Mouse (Mus musculus) splenic B cell, adult 2 months (primary cell): ENCODE measurements around the gene Tcf15.

Experiments used
- DNase-seq: peaks from one replicate; pipeline ENCODE4 v3.0.0-alpha.2; 2011; ENCODE audit warnings: low read depth, low spot score
- H3K27me3 ChIP-seq: 2 replicates; pipeline ENCODE4 v1.6.1; 2012; ENCODE audit warnings: mild to moderate bottlenecking, low read length, moderate library complexity, mixed read lengths; ENCODE audit not compliant: control insufficient read depth, poor library complexity, insufficient read depth, severe bottlenecking
- H3K36me3 ChIP-seq: 2 replicates; pipeline ENCODE4 v1.6.1; 2012; ENCODE audit warnings: mild to moderate bottlenecking, low read length, moderate library complexity, mixed read lengths; ENCODE audit not compliant: control insufficient read depth, poor library complexity, insufficient read depth, severe bottlenecking

The Tcf15 gene

GRCm38 (mm10) chr2:152169377-152169776, 26.0 kb downstream of the Tcf15 start:
- DNase-seq = no peak
- Histone ChIP-seq H3K36me3 (no peaks in the 10 kb centered on the region), H3K27me3 (no peaks in the 10 kb centered on the region)

GRCm38 (mm10) chr2:152174861-152175260, 31.5 kb downstream of the Tcf15 start:
- Histone ChIP-seq H3K27me3 (no peaks in the 10 kb centered on the region), H3K36me3 (no peaks in the 10 kb centered on the region)
- no peak for DNase-seq

- no peak for DNase-seq
Measured at GRCm38 (mm10) chr2:152176659-152177058, 33.3 kb downstream of the Tcf15 start.

GRCm38 (mm10) chr2:152177162-152177805, 33.9 kb downstream of the Tcf15 start:
- Histone ChIP-seq H3K36me3 (no peaks in the 10 kb centered on the region), H3K27me3 (no peaks in the 10 kb centered on the region)
- DNase-seq = no peak

More at GRCm38 (mm10) chr2:152176659-152177058, 33.3 kb downstream of the Tcf15 start:
- Histone ChIP-seq H3K36me3 (no peaks in the 10 kb centered on the region), H3K27me3 (no peaks in the 10 kb centered on the region)

GRCm38 (mm10) chr2:152177806-152178170, 34.4 kb downstream of the Tcf15 start:
- Histone ChIP-seq H3K27me3 (no peaks in the 10 kb centered on the region), H3K36me3 (no peaks in the 10 kb centered on the region)
- DNase-seq = no peak

- H3K36me3 ChIP-seq = no peaks in the 10 kb centered on the region
- no peaks in the 10 kb centered on the region for H3K27me3 ChIP-seq
Measured at GRCm38 (mm10) chr2:152178345-152178744, 35.0 kb downstream of the Tcf15 start.

GRCm38 (mm10) chr2:152179301-152179700, 35.9 kb downstream of the Tcf15 start:
- no peaks in the 10 kb centered on the region for H3K36me3 ChIP-seq
- no peaks in the 10 kb centered on the region for H3K27me3 ChIP-seq
- DNase-seq = no peak

More at GRCm38 (mm10) chr2:152178345-152178744, 35.0 kb downstream of the Tcf15 start:
- no peak for DNase-seq

- Histone ChIP-seq H3K27me3 (no peaks in the 10 kb centered on the region), H3K36me3 (no peaks in the 10 kb centered on the region)
Measured at GRCm38 (mm10) chr2:152180323-152180722, 37.0 kb downstream of the Tcf15 start.

GRCm38 (mm10) chr2:152187132-152187531, 43.8 kb downstream of the Tcf15 start:
- no peaks in the 10 kb centered on the region for H3K27me3 ChIP-seq
- no peaks in the 10 kb centered on the region for H3K36me3 ChIP-seq
- DNase-seq = peak; percentile 42

More at GRCm38 (mm10) chr2:152180323-152180722, 37.0 kb downstream of the Tcf15 start:
- no peak for DNase-seq

GRCm38 (mm10) chr2:152189213-152189612, 45.9 kb downstream of the Tcf15 start:
- no peak for DNase-seq
- Histone ChIP-seq H3K36me3 (no peaks in the 10 kb centered on the region), H3K27me3 (no peaks in the 10 kb centered on the region)

- H3K27me3 ChIP-seq = no peaks in the 10 kb centered on the region
- no peak for DNase-seq
- H3K36me3 ChIP-seq = no peaks in the 10 kb centered on the region
Measured at GRCm38 (mm10) chr2:152189640-152190039, 46.3 kb downstream of the Tcf15 start.

GRCm38 (mm10) chr2:152190161-152190560, 46.8 kb downstream of the Tcf15 start:
- no peak for DNase-seq
- no peaks in the 10 kb centered on the region for H3K36me3 ChIP-seq
- H3K27me3 ChIP-seq = no peaks in the 10 kb centered on the region

- no peaks in the 10 kb centered on the region for H3K27me3 ChIP-seq
- no peak for DNase-seq
Measured at GRCm38 (mm10) chr2:152192591-152193345, 49.4 kb downstream of the Tcf15 start.

GRCm38 (mm10) chr2:152193346-152193710, 50.0 kb downstream of the Tcf15 start:
- no peak for DNase-seq
- H3K27me3 ChIP-seq = no peaks in the 10 kb centered on the region
- H3K36me3 ChIP-seq = no peaks in the 10 kb centered on the region

More at GRCm38 (mm10) chr2:152192591-152193345, 49.4 kb downstream of the Tcf15 start:
- H3K36me3 ChIP-seq = no peaks in the 10 kb centered on the region

- no peaks in the 10 kb centered on the region for H3K27me3 ChIP-seq
- no peaks in the 10 kb centered on the region for H3K36me3 ChIP-seq
- DNase-seq = no peak
Measured at GRCm38 (mm10) chr2:152194586-152194985, 51.2 kb downstream of the Tcf15 start.
